Mouse (Mus musculus) heart, adult 2 months (tissue): ENCODE measurements at regions not wholly inside any gene's neighbourhood (a gene's known extent, or its start where the extent isn't known, plus 50 kb on each side); places are given as distances from the start of the nearest gene placed in this dataset.

Source experiments
- CTCF ChIP-seq: fragments of 200-600 bp; IDR thresholded peaks from 2 replicates; pipeline ENCODE4 v1.8.1; 2022; ENCODE audit warnings: antibody characterized with exemption, mild to moderate bottlenecking, moderate library complexity
- EP300 ChIP-seq: fragments of 200-500 bp; IDR thresholded peaks from 2 replicates; pipeline ENCODE4 v1.6.1; 2011; ENCODE audit warnings: low read depth, low read length, control low read depth; ENCODE audit not compliant: insufficient read depth
- POLR2A ChIP-seq: fragments of 200-500 bp; IDR thresholded peaks from 2 replicates; pipeline ENCODE4 v1.6.1; 2011; ENCODE audit warnings: mild to moderate bottlenecking, low read depth, low read length, control low read depth; ENCODE audit not compliant: insufficient read depth

- TF ChIP-seq CTCF (no peak), POLR2A (no peak), EP300 (no peak)
Observed at GRCm38 (mm10) chr16:55357686-55358085, 59.9 kb upstream of the Zpld1 start.
